Mouse (Mus musculus) c-Kit-positive CD71-positive TER-119-negative erythroid progenitor cells, embryonic 14.5 days (primary cell): ENCODE results near the gene Olfr248.
"Not testable (repeated sequence)": the region's sequence is repeated elsewhere in the genome, so short reads cannot be mapped to it uniquely, and the experiment has no call there.

Experiments
- DNase-seq: peaks from one replicate; pipeline ENCODE4 v3.0.0-alpha.2; 2013; ENCODE audit warnings: low read depth

Olfr248 gene

DNA sequence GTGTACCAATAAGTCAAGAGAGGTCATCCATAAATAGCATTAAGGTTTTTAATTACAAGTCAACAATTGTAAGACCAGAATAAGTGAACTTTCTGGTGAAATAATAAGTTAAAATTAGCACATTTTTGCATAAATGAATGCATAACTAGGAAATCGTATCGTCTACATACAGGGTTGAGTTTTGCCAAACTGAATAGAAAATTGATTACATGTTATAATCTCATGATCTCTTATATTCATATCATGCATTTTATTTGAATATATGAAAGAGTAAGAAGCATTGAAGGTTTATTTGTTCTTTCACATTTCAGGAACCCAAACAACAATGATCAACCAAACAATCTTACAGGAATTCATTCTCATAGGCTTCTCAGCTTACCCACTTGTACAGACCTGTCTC, at the start of gene Olfr248:
Gene Olfr248, plus strand, starts transcription at position 301 of the 400 bp plus-strand sequence.
- DNase-seq, result no peak

DNA sequence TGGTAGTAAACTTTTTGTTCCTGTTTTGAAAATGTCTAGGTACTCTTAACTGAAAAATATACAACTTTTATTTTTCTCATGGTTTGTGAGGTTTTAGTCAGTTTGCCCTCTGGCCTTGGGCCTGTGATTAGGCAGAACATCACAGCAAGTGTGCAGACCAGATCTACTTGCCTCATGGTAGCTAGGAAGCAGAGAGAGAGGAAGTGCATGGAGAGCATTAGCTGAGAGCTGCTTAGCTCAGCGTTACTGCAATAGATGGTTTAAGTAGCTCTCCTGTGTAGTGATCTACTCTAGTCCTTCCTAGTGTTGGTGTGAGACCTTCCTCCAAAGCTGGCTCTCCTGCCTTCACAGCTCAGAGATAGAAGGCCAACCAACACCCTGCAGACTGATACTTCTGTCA, 37.2 kb upstream of the Olfr248 start:
- not testable (repeated sequence) for DNase-seq

DNA sequence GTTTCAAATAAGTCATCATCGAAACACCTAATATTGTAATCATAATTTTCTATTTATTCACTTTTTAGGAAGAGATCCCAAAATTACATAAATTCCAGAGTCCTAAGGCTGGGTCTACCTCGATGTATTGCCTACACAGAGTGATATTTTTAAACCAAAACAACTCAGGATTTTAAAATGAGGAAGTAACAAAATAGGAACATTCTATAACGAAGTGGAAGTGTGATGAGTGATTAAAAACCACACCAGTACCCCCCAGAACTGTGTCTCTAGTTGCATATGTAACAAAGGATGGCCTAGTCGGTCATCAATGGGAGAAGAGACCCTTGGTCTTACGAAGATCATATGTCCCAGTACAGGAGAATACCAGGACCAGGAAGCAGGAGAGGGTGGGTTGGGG, 36.2 kb upstream of the Olfr248 start:
- no peak for DNase-seq

DNA sequence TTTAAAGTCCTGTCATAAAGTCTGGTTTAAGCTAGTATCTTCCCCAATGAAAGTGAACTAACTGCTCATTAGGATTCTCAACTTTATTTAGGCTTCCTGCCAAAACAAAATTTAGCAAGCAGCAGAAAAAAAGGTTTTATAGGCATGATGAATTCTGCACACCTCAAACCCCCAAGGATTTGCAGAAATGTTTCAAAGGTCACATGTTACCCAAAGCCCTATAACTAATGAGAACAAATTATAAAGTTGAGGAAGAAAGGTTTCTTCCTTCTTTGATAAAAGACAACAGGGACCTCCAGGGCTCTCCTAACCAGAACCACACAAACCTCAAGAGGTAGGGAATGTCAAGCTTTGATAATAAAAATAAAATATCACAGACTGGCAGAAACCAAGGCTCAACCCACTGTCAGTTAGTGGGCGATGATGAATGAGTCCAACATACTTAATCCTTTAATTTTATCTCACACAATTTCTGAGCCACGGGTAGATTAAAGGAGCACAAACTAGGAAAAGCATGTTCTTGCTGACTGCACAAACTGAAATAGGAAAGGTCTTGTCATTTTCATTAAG, 25.9 kb upstream of the Olfr248 start, which contains the start of gene Olfr417:
Gene Olfr417, plus strand, starts transcription at position 241 of the 570 bp plus-strand sequence.
- no peak for DNase-seq

DNA sequence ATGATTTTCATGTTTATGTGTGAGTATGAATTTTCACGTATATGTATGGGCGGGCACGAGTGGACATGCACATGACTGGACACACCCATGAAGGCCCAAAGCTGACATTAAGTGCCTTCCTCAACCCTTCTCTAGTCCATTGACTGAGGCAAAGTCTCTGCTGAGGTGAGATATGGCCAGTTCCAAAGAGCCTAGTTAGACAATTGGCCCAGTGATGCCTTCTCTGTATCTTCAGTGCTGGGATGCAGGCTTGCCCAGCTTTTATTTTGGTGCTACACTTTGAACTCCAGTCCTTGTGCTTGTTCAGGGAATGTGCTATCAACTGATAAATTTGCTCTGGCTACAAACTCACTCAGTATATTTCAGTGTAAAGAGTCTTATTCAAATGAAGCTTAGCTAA, 17.0 kb upstream of the Olfr248 start:
- DNase-seq, result no peak

DNA sequence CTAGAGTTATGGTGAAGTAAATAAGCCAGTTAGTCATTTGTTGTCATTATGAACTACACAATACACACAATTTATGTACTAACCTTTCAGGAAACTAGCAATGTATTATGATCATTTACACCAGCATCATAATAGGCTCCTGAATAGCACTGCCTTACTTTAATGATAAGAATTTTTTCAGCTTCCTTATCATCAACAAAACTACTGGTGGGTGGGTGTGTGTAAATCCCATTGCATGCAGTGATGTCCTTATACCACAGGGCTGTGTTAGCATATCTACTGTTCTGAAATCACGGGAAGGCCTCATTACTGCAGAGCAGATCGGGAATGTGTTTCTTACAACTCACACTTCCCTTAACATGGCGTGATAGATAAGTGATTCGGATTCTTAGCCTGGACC, 32.1 kb downstream of the Olfr248 start:
- DNase-seq, result no peak

DNA sequence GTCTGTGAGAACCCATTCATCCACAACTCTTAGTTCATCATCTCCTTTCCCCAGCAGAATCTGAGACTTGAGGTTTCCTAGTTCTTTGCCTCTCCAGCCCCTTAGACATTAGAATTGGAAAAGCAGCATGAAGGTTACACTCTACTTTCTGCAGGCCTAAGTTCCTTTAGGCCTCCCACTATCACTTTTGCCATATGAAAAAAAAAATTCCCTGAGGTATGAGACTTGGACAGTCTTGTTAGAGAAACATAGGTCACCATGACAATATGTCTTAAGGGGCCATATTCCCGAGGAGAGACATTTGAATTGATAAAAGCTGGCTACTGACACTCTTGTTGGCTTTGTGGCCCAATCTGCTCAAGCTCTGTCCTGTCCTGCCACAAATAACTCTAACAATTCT, 32.9 kb downstream of the Olfr248 start, which contains the start of gene Olfr414:
Gene Olfr414, plus strand, starts transcription at position 301 of the 400 bp plus-strand sequence.
- no peak for DNase-seq

DNA sequence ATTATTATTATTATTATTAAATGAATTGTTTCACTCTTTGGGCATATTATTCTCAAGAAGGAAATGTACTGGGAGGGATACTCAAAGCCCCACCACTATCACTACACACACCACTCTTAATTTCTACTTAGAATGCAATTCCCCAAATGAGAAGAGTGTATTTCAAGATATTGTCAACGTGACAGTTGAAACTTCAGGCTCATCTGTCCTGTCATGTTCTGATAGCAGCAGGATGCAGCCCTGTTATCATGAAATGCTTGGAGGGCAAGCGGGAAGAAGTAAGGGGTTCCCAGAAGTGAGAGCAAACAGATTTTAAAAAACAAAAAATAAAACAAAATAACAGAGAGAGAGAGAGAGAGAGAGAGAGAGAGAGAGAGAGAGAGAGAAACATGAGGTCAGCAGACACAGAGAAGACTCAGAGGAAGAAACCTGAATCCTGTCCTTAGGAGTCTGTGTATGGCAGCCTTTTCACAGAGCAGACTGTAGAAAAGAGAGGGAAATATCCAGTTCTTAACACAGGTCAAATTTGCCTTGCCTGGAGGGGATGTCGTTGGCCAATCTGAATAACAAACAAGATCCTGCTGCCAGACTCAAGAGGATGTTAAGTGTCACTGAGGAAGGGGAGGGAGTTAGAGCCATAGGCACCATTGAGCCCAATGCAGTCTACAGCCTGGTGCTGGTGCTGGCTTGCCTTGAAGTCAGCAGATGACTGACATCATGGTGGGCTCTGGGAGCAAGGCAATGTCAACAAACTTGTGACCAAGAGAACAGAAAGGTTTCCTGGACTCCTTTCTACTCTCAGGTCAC, 35.5 kb downstream of the Olfr248 start:
- DNase-seq, result peak; percentile 50

DNA sequence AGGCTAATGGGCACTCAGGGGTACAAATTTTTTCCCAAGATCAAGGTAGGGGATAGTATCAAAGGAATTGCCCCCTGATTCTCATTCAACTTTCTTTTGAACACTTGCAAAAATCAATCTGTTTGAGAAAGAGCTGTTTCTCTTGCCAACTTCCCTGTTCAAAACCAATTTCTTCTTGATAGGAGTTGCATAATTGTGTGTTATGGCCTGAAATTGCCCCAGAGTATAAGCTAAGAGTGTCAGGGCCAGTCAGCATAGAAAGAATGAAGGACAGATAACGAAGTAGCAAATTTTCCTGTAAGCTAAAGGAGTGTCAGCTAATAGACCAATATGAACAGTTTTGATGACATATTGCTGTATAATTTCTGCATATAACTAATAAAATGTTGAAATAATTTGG, 36.6 kb downstream of the Olfr248 start:
- no peak for DNase-seq

DNA sequence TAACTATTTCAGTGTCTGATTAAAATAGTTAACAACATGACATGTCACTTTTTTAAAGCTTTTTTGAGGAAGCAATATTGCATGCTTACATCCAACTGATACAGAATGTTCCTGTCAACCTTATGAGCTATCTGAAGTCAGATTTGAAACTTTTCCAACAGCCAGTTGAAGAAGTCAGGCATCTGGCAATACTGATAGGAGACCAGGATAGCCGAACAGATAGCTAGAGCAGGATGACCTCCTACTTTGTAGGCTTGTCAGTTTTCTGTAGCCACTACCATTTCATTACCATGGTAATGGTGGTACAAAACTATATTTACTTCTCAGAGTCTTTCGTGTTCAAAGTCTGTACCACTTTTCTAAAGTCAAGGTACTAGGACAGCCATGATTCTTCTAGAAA, 37.6 kb downstream of the Olfr248 start:
- no peak for DNase-seq

DNA sequence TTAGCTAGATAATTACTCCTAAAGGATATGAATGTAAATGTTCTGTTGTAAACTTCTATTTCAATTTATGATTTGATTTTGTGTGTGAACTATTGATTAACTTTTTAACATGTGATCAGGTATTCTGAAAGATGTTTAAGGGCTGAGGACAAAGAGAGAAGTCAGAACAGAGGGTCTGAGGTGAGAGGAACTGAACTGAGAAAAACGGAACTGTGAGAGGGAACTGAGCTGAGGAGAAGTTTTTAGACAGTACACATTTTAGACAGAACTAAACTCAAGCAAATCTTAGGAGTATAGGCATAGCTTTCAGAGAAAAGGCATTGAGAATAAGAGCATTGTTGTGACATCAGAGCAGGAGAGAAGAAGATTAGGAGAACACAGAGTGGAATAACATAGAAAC, 43.3 kb downstream of the Olfr248 start:
- no peak for DNase-seq
